Mouse (Mus musculus) neural tube, embryonic 15.5 days (tissue): ENCODE measurements around the gene Aqp3. TPM values are rescaled to one million over a fixed set of nuclear protein-coding genes. Genes with fewer than 3 reads are reported as not detected.
A peak's percentile ranks its signal among the peaks of the same experiment; 100 is the strongest.

Experiments
- ATAC-seq: fragments of 200-750 bp; cut with Nextera tagmentation; 2 replicates; pipeline ENCODE4 v1.8.0; 2017; ENCODE audit warnings: mild to moderate bottlenecking, moderate TSS enrichment, moderate library complexity; ENCODE audit not compliant: low FRiP score
- H3K27ac ChIP-seq: fragments of 300-500 bp; sonication (generic); replicated peaks from 2 replicates; pipeline ENCODE4 v1.5.1; 2015; ENCODE audit warnings: mild to moderate bottlenecking, inconsistent platforms
- H3K27me3 ChIP-seq: fragments of 300-500 bp; sonication (generic); replicated peaks from 2 replicates; pipeline ENCODE4 v1.6.1; 2015; ENCODE audit warnings: inconsistent platforms
- H3K36me3 ChIP-seq: fragments of 300-500 bp; sonication (generic); 2 replicates; pipeline ENCODE4 v1.6.1; 2015; ENCODE audit warnings: inconsistent platforms
- H3K4me1 ChIP-seq: fragments of 300-500 bp; sonication (generic); 2 replicates; pipeline ENCODE4 v1.6.1; 2015; ENCODE audit warnings: inconsistent platforms
- H3K4me2 ChIP-seq: fragments of 300-500 bp; sonication (generic); 2 replicates; pipeline ENCODE4 v1.6.1; 2015; ENCODE audit warnings: inconsistent platforms, mild to moderate bottlenecking, moderate library complexity
- H3K4me3 ChIP-seq: fragments of 300-500 bp; sonication (generic); replicated peaks from 2 replicates; pipeline ENCODE4 v1.5.1; 2015; ENCODE audit warnings: mild to moderate bottlenecking, inconsistent platforms
- H3K9ac ChIP-seq: fragments of 300-500 bp; sonication (generic); replicated peaks from 2 replicates; pipeline ENCODE4 v1.6.1; 2015; ENCODE audit warnings: mild to moderate bottlenecking, inconsistent platforms
- H3K9me3 ChIP-seq: fragments of 300-500 bp; sonication (generic); replicated peaks from 2 replicates; pipeline ENCODE4 v1.6.1; 2016; ENCODE audit warnings: inconsistent platforms
- WGBS: fragments of 180-500 bp; shearing (Covaris S2); methylation state at CpG from one replicate; pipeline ENCODE4 v1.1.7; 2015; ENCODE audit warnings: mixed read lengths; 5-methylcytosine and 5-hydroxymethylcytosine counted together
- polyA plus RNA-seq: library from polyadenylated mRNA; unstranded; fragments of >200 nt; fragmentation: Nextera tagmentation; extraction: Ambion mirVana; gene quantifications from 2 replicates; pipeline ENCODE4 v1.2.1, GENCODE M21; 2015

The Aqp3 gene
- polyA plus RNA-seq, 1 experiment from 2014 or later, result not detected

DNA sequence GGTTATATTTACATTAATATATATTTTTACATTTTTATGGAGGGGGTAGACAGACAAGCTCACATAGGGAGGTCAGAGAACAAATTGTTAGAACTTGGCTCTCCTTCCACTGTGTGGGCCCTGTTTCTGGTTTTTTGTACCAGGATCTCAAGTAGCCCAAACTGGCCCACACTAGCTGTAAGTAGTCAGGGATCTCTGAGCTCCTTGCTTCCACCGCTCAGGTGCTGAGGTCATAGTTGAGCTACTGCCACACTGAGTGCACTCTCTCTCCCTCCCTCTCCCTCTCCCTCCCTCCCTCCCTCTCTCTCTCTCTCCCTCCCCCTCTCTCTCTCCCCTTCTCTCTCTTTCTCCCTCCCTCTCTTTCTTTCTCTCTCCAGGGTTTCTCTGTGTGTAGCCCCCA lies 41.7 kb downstream of the Aqp3 start:
- no peaks in the 10 kb centered on the region for H3K27me3 ChIP-seq
- no peaks in the 10 kb centered on the region for H3K36me3 ChIP-seq
- H3K27ac ChIP-seq, result no peak overlapping the region
- WGBS, result 38% methylated on average over 1 of the region's 1 CpGs
- no peak for ATAC-seq
- no peak overlapping the region for H3K4me3 ChIP-seq
- H3K4me1 ChIP-seq, result no peaks in the 10 kb centered on the region
- no peak overlapping the region for H3K9ac ChIP-seq
- H3K4me2 ChIP-seq, result no peak overlapping the region
- H3K9me3 ChIP-seq, result no peaks in the 10 kb centered on the region

DNA sequence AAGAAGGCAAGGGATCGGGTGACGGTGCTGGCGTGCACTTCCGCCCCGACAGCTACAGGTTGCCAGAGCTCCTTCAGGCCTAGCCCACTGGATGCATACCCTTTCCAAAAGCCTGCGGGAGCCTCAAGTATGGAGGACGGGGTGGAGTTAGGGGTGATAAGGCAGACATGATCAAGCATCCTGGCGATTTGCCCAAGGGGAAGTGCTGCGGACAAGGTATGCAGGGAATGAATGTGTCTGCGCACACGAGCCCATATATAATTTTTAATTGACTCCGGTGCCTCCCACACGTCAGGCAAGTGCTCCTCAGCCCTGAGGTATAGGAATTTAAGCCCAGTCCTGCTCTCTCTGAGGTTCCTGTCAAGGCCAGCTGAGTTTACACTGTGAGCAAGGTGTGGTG lies 42.9 kb downstream of the Aqp3 start:
- Histone ChIP-seq H3K9ac (no peak overlapping the region), H3K4me2 (no peak overlapping the region), H3K9me3 (no peaks in the 10 kb centered on the region), H3K4me1 (peaks cover 5% of the 10 kb centered on the region), H3K4me3 (no peak overlapping the region), H3K36me3 (no peaks in the 10 kb centered on the region), H3K27ac (no peak overlapping the region), H3K27me3 (no peaks in the 10 kb centered on the region)
- 82% methylated on average over 13 of the region's 13 CpGs for WGBS
- no peak for ATAC-seq

DNA sequence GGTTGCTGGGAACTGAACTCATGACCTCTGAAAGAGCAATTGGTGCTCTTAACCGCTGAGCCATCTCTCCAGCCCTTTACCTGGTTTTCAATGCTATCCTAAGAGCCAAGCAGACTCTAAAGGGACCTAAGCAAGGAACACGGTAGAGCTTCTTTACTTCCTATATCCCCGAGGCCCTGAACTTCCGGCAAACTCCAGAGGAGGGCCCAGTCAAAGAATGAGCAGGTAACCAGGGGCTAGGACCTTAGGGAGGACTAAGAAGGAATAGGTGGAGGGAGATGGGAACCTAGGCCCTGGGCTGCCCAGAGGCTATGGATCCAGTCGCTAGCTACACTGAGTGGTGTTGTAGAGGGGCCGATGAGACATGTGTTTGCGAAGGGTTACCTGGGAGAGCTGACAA lies 46.2 kb downstream of the Aqp3 start:
- 80% methylated on average over 7 of the region's 7 CpGs for WGBS
- no peak for ATAC-seq
- no peak overlapping the region for H3K9ac ChIP-seq

DNA sequence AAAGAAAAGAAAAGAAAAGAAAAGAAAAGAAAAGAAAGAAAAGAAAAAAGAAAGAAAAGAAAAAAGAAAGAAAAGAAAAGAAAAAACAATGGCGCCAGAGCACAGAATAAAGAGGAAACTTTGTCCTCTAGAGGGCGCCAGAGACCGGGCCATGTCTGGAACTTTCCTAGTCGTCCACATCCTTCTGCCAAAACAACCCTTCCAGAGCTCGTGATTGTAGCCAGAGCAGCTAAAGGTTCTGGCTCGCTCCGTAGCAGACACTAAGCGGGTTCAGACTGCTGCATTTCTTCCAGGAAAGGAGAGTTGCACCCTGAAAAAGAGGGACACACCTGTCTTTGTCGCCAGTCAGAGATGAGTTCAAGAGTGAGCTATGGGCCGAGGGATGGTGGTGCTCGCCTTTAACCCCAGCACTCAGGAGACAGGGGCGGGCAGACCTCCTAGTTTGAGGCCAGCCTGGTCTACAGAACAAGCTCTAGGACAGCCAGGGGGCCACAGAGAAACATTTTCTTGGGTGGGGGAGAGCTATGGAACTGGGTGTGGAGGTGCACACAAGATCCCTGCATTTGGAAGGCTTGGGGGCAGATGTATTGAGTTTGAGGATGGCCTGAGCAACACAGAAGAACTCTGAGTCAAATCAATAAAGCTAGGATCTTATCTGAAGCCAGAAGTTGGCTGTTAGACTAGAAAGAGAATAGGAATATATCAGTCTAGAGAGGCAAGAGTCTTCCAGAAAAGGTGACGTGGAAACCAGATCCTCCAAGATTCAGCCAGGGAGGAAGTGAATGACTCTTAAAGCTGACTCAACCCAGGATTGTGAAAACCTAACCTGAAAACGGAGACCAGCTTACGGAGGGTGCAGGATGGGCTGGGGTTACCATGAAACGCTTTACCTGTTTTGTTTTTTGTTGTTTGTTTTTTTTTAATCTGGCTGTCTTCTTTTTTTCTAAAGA lies 47.0 kb downstream of the Aqp3 start:
- peak; percentile 79 for ATAC-seq
- 0 out of 2 replicates have a peak overlapping the region, but pooled peaks have one; percentile 21 for H3K4me3 ChIP-seq
- WGBS, result 36% methylated on average over 16 of the region's 16 CpGs

More for the DNA sequence above, 46.2 kb downstream of the Aqp3 start:
- no peak overlapping the region for H3K27ac ChIP-seq
- peaks cover 5% of the 10 kb centered on the region for H3K4me1 ChIP-seq
- no peaks in the 10 kb centered on the region for H3K27me3 ChIP-seq
- no peaks in the 10 kb centered on the region for H3K9me3 ChIP-seq
- no peak overlapping the region for H3K4me2 ChIP-seq
- no peak overlapping the region for H3K4me3 ChIP-seq
- no peaks in the 10 kb centered on the region for H3K36me3 ChIP-seq

GRCm38 (mm10) chr4:41048926-41049325 lies 49.1 kb downstream of the Aqp3 start:
- no peak overlapping the region for H3K4me3 ChIP-seq
- H3K4me2 ChIP-seq, result no peak overlapping the region
- no peak for ATAC-seq
- H3K27me3 ChIP-seq, result no peaks in the 10 kb centered on the region
- WGBS, result 70% methylated on average over 2 of the region's 2 CpGs
- H3K9ac ChIP-seq, result no peak overlapping the region
- no peaks in the 10 kb centered on the region for H3K9me3 ChIP-seq
- no peak overlapping the region for H3K27ac ChIP-seq
- H3K4me1 ChIP-seq, result peaks cover 5% of the 10 kb centered on the region
- H3K36me3 ChIP-seq, result no peaks in the 10 kb centered on the region

More for the DNA sequence above, 47.0 kb downstream of the Aqp3 start:
- peak overlapping the region; percentile 49 for H3K4me2 ChIP-seq
- H3K9ac ChIP-seq, result peak overlapping the region; percentile 36
- H3K9me3 ChIP-seq, result no peaks in the 10 kb centered on the region
- no peaks in the 10 kb centered on the region for H3K27me3 ChIP-seq
- H3K4me1 ChIP-seq, result peaks cover 5% of the 10 kb centered on the region
- H3K27ac ChIP-seq, result no peak overlapping the region
- no peaks in the 10 kb centered on the region for H3K36me3 ChIP-seq

DNA sequence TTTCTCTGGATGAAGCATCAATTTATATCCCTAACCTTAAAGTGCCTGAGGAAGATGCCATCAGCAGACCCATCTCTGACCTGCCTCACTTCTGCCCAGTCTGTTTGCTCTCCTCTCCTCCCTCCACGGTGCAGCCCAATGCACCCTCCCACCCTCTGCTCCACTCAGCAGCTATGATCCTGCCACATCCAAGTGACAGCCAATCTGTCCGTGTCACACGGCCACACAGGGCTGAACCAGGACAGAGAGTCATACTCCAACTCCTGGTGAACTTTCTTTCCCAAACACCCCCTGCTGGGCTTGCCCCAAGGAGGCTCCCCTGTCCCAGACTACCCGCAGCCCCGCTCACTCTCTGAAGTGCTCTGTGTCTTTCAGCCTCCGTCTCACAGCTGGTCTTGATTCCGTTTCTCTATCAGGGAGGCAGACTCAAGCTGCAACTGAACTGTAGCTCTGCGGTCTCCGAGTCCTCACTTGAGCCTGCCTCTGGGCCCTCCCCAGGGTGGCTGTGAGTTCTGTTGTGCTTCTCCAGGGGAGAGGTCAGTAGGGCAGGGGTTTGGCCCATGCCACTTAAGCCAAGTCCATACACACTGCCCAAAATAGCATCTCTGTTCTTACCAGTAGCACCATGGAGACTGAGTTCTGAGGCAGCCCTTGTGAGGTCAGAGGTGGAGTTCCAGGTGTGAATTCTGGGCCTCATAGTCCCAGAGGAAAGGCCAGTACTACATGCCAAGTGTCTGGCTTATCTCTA lies 50.3 kb downstream of the Aqp3 start, which contains the start of gene Aqp7:
TSS of gene Aqp7 (minus strand) at position 616 of the 748 bp plus-strand sequence.
- no peak within 1 kb of the TSS for H3K27ac ChIP-seq
- 59% methylated on average over 9 of the region's 9 CpGs for WGBS
- no peaks in the 10 kb centered on the region for H3K27me3 ChIP-seq
- H3K4me2 ChIP-seq, result no peak within 1 kb of the TSS
- peaks cover 5% of the 10 kb centered on the region for H3K4me1 ChIP-seq
- no peak within 1 kb of the TSS for H3K4me3 ChIP-seq
- no peak for ATAC-seq
- H3K36me3 ChIP-seq, result no peaks in the 10 kb centered on the region
- no peak within 1 kb of the TSS for H3K9ac ChIP-seq
- H3K9me3 ChIP-seq, result no peaks in the 10 kb centered on the region

GRCm38 (mm10) chr4:41046254-41046795 lies 51.7 kb downstream of the Aqp3 start:
- Histone ChIP-seq H3K27me3 (no peaks in the 10 kb centered on the region), H3K27ac (no peak overlapping the region), H3K9me3 (no peaks in the 10 kb centered on the region), H3K4me1 (peaks cover 5% of the 10 kb centered on the region), H3K4me2 (no peak overlapping the region), H3K9ac (no peak overlapping the region), H3K4me3 (no peak overlapping the region), H3K36me3 (no peaks in the 10 kb centered on the region)
- 85% methylated on average over 13 of the region's 13 CpGs for WGBS
- ATAC-seq, result no peak

DNA sequence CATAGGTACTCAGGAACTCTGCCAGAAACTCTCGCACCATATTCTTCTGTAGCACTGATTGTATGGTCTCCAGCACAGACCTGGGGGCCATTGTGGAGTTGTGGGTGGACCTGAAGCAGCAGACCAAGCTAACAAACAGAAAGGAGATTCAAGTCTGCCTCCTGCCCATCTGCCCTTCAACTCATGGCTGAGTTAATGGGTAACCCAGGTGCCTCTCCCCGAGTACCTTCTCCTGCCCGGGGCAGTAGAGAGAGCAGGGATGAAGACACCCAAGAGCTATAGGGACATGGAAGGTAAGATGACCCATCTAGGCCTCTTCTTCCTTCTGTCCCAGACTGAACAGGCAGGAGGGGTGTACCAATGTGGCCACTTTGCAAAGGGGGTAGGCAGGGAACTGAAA lies 52.7 kb downstream of the Aqp3 start:
- H3K4me3 ChIP-seq, result no peak overlapping the region
- H3K9me3 ChIP-seq, result no peaks in the 10 kb centered on the region
- no peak overlapping the region for H3K9ac ChIP-seq
- H3K27ac ChIP-seq, result no peak overlapping the region
- ATAC-seq, result no peak
- H3K4me2 ChIP-seq, result no peak overlapping the region
- no peaks in the 10 kb centered on the region for H3K4me1 ChIP-seq
- no peaks in the 10 kb centered on the region for H3K27me3 ChIP-seq
- WGBS, result 84% methylated on average over 3 of the region's 3 CpGs
- H3K36me3 ChIP-seq, result no peaks in the 10 kb centered on the region

- no peaks in the 10 kb centered on the region for H3K36me3 ChIP-seq
- H3K9ac ChIP-seq, result no peak overlapping the region
- no peaks in the 10 kb centered on the region for H3K4me1 ChIP-seq
- no peak for ATAC-seq
- WGBS, result 85% methylated on average over 5 of the region's 5 CpGs
- H3K4me3 ChIP-seq, result no peak overlapping the region
- H3K27ac ChIP-seq, result no peak overlapping the region
- H3K4me2 ChIP-seq, result no peak overlapping the region
- no peaks in the 10 kb centered on the region for H3K9me3 ChIP-seq
- H3K27me3 ChIP-seq, result no peaks in the 10 kb centered on the region
Measured at GRCm38 (mm10) chr4:41043961-41044360, 54.0 kb downstream of the Aqp3 start.

GRCm38 (mm10) chr4:41042880-41043279 lies 55.1 kb downstream of the Aqp3 start:
- Histone ChIP-seq H3K27ac (no peak overlapping the region), H3K4me2 (no peak overlapping the region), H3K9ac (no peak overlapping the region), H3K9me3 (no peaks in the 10 kb centered on the region), H3K4me3 (no peak overlapping the region), H3K36me3 (no peaks in the 10 kb centered on the region), H3K4me1 (no peaks in the 10 kb centered on the region), H3K27me3 (no peaks in the 10 kb centered on the region)
- whole genome bisulfite sequencing, result 81% methylated on average over 12 of the region's 12 CpGs
- ATAC-seq, result no peak
